Mouse (Mus musculus): ENCODE measurements around the gene Neu3. TPM values are rescaled to one million over a fixed set of nuclear protein-coding genes. Genes with fewer than 3 reads are reported as not detected.

Neu3 gene
- 2.3 and 2.5 TPM in 2 replicates for polyA plus RNA-seq (2015; fragmentation: Nextera tagmentation; extraction: Ambion mirVana)

GRCm38 (mm10) chr7:99828083-99828570 is at the start of gene Neu3:
Gene Neu3 (minus strand): TSS chr7:99828417.

GRCm38 (mm10) chr7:99863362-99863761 is 35.1 kb upstream of the Neu3 start, which contains the start of gene Spcs2:
Gene Spcs2 (minus strand): TSS chr7:99863462.

GRCm38 (mm10) chr7:99858813-99859585 is 30.8 kb upstream of the Neu3 start, which contains the start of gene Xrra1:
Gene Xrra1 (plus strand): TSS chr7:99859116.

GRCm38 (mm10) chr7:99763207-99763606 is 65.0 kb downstream of the Neu3 start, which contains the start of gene Olfr521:
Gene Olfr521 (plus strand): TSS chr7:99763507.

Other genes with a start within 250 kb of the Neu3 start
- gene Tpbgl, start 201.3 kb downstream of the Neu3 start, polyA plus RNA-seq (2015; fragmentation: Nextera tagmentation; extraction: Ambion mirVana): 3.7 TPM in 2 replicates
- gene Slco2b1, start 117.1 kb downstream of the Neu3 start, polyA plus RNA-seq (2015; fragmentation: Nextera tagmentation; extraction: Ambion mirVana): 7.3 and 8.9 TPM in 2 replicates
- gene Olfr520, start 98.1 kb downstream of the Neu3 start, polyA plus RNA-seq (2015; fragmentation: Nextera tagmentation; extraction: Ambion mirVana): not detected in 2 replicates
- not detected in 2 replicates for gene Olfr521, start 64.9 kb downstream of the Neu3 start, polyA plus RNA-seq (2015; fragmentation: Nextera tagmentation; extraction: Ambion mirVana)
- gene Xrra1, start 30.7 kb upstream of the Neu3 start, polyA plus RNA-seq (2015; fragmentation: Nextera tagmentation; extraction: Ambion mirVana): 0.78 and 0.85 TPM in 2 replicates
- 274 and 277 TPM in 2 replicates for gene Spcs2, start 35.0 kb upstream of the Neu3 start, polyA plus RNA-seq (2015; fragmentation: Nextera tagmentation; extraction: Ambion mirVana)
- 3.2 and 3.7 TPM in 2 replicates for gene Rnf169, start 152.0 kb upstream of the Neu3 start, polyA plus RNA-seq (2015; fragmentation: Nextera tagmentation; extraction: Ambion mirVana)
- gene Chrdl2, start 177.8 kb upstream of the Neu3 start, polyA plus RNA-seq (2015; fragmentation: Nextera tagmentation; extraction: Ambion mirVana): 0.32 and 0.64 TPM in 2 replicates

Data from neural tube, postnatal 0 days (tissue).